Mouse (Mus musculus): ENCODE measurements around the gene Cdk20. TPM values are rescaled to one million over a fixed set of nuclear protein-coding genes. Genes with fewer than 3 reads are reported as not detected.

The Cdk20 gene
- total and polyA plus RNA-seq, 3 experiments, result 0.21 to 2.2 (median 1.5) TPM

DNA sequence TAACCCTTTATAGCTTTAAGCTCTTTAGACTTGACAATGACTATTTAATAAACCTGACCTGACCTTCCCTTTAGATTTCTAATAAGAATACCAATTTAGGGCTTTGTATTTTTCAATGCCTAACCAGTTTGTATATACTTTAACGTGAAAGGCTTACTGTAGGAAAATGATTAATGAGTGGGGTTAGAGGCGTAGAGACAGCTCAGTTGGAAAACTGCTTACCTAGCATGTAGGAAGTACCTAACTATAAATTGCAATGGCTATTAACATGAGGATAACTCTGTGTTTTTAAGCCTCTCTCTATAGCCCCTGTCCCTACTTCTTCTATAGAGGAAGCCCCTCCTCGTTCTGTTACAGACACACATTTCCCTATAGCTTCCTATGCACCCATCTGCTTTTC, 47.8 kb downstream of the Cdk20 start:
- no peaks in the 10 kb centered on the region for H3K27me3 ChIP-seq (replicated peaks)
- in situ Hi-C loops (cut with MboI; ENCODE audit: low pct_ligation_motif_present, low pct_unique_long_range_greater_than_20kb, low sequenced_read_pairs), result no loop called here
- H3K9ac ChIP-seq (ENCODE audit: insufficient read depth, low read depth), result no peak overlapping the region
- TF ChIP-seq ZC3H11A (IDR thresholded peaks at IDR 0.05; ENCODE audit: low read depth, low read length) (no peak), IRF4 (IDR thresholded peaks at IDR 0.05; ENCODE audit: low read depth, low read length) (no peak), BHLHE40 (IDR thresholded peaks at IDR 0.05; ENCODE audit: low read depth, low read length) (no peak), USF2 (conservative IDR thresholded peaks at IDR 0.05; ENCODE audit: low read depth, low read length) (no peak), MAFK (IDR thresholded peaks at IDR 0.05; ENCODE audit: insufficient replicate concordance, low read length) (no peak), NRF1 (IDR thresholded peaks at IDR 0.05; ENCODE audit: low read depth, low read length) (no peak), TCF12 (IDR thresholded peaks at IDR 0.05; ENCODE audit: low read depth, low read length) (no peak), ZNF384 (IDR thresholded peaks at IDR 0.05; ENCODE audit: low read depth, low read length) (no peak), E2F4 (IDR thresholded peaks at IDR 0.05; ENCODE audit: insufficient replicate concordance, low read depth, low read length) (no peak), MXI1 (IDR thresholded peaks at IDR 0.05; ENCODE audit: low read depth, low read length) (no peak), MEF2A (IDR thresholded peaks at IDR 0.05; ENCODE audit: borderline replicate concordance, low read depth, low read length) (no peak), JUND (conservative IDR thresholded peaks at IDR 0.05; ENCODE audit: low read depth, low read length) (no peak), KAT2A (IDR thresholded peaks at IDR 0.05; ENCODE audit: insufficient replicate concordance, low read length) (no peak), MAX (IDR thresholded peaks at IDR 0.05; ENCODE audit: low read length) (no peak), UBTF (IDR thresholded peaks at IDR 0.05; ENCODE audit: low read depth, low read length) (no peak), NELFE (IDR thresholded peaks at IDR 0.05; ENCODE audit: low read depth, low read length) (no peak), POLR2A (IDR thresholded peaks at IDR 0.05; ENCODE audit: low read depth, low read length) (no peak)
- no peak overlapping the region for H3K27ac ChIP-seq (ENCODE audit: insufficient read depth, low read depth)
- H3K36me3 ChIP-seq (replicated peaks in 1 of 2; ENCODE audit: control insufficient read depth in 1 of 2, insufficient read depth in 1 of 2, low read length in 1 of 2), result no peaks in the 10 kb centered on the region
- H3K9me3 ChIP-seq (replicated peaks; ENCODE audit: low read length), result no peaks in the 10 kb centered on the region
- H3K4me1 ChIP-seq (ENCODE audit: control insufficient read depth in 1 of 2, insufficient read depth in 2 of 2), result no peaks in the 10 kb centered on the region; a peak in 1 of 4 replicates
- H3K79me2 ChIP-seq (replicated peaks; ENCODE audit: control insufficient read depth, extremely low read depth, insufficient read depth, poor library complexity, severe bottlenecking), result no peaks in the 10 kb centered on the region
- no peak for DNase-seq (ENCODE audit: extremely low read depth)
- dilution Hi-C loops (cut with MboI; ENCODE audit: extremely low pct_ligation_motif_present, extremely low pct_unique_long_range_greater_than_20kb, low sequenced_read_pairs), result no loop called here
- no peak overlapping the region for H3K4me2 ChIP-seq (ENCODE audit: insufficient read depth, low read depth, poor library complexity, severe bottlenecking)
- H3K4me3 ChIP-seq (replicated peaks in 1 of 3; ENCODE audit: low read depth in 2 of 3, low read length in 2 of 3, poor library complexity in 1 of 3), result no peak overlapping the region

DNA sequence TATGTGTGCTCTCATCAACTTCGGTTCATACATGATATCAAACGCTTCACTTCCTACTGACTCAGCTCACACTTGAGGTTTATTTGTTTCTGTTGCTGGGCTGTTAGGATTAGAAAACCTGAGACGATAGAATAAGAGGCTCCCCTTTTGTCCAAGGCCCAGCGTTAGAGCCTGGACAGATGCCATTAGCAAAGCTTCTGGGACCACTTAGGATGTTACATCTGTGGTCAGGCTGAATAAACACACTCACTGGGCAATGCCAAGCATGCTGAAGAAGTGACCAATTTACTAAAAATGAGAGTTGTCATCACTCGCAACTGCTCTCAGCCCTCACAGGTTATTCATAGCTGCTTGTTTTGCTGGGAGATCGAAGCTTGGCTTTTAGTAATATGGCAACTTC, 57.8 kb downstream of the Cdk20 start:
- in situ Hi-C loops (cut with MboI; ENCODE audit: low pct_ligation_motif_present, low pct_unique_long_range_greater_than_20kb, low sequenced_read_pairs) (no loop called here), dilution Hi-C loops (cut with MboI; ENCODE audit: extremely low pct_ligation_motif_present, extremely low pct_unique_long_range_greater_than_20kb, low sequenced_read_pairs) (no loop called here)
- no peaks in the 10 kb centered on the region for H3K36me3 ChIP-seq (replicated peaks in 1 of 2; ENCODE audit: control insufficient read depth in 1 of 2, insufficient read depth in 1 of 2, low read length in 1 of 2)
- H3K9me3 ChIP-seq (replicated peaks; ENCODE audit: low read length), result no peaks in the 10 kb centered on the region
- H3K4me2 ChIP-seq (ENCODE audit: insufficient read depth, low read depth, poor library complexity, severe bottlenecking), result no peak overlapping the region
- no peak for DNase-seq (ENCODE audit: extremely low read depth)
- H3K4me3 ChIP-seq (replicated peaks in 1 of 3; ENCODE audit: low read depth in 2 of 3, low read length in 2 of 3, poor library complexity in 1 of 3), result no peak overlapping the region
- TF ChIP-seq CHD1 (IDR thresholded peaks at IDR 0.05; ENCODE audit: low read depth, low read length), result no peak
- no peaks in the 10 kb centered on the region for H3K4me1 ChIP-seq (ENCODE audit: control insufficient read depth in 1 of 2, insufficient read depth in 2 of 2)
- no peaks in the 10 kb centered on the region for H3K79me2 ChIP-seq (replicated peaks; ENCODE audit: control insufficient read depth, extremely low read depth, insufficient read depth, poor library complexity, severe bottlenecking)
- no peak overlapping the region for H3K27ac ChIP-seq (ENCODE audit: insufficient read depth, low read depth)
- H3K9ac ChIP-seq (ENCODE audit: insufficient read depth, low read depth), result no peak overlapping the region
- H3K27me3 ChIP-seq (replicated peaks), result no peaks in the 10 kb centered on the region

Other genes with a start within 250 kb of the Cdk20 start
- 2.9 and 5.5 TPM in 2 replicates for gene Cdc14b, start 157.0 kb upstream of the Cdk20 start, total RNA-seq (2012; rRNA removed)
- gene Cdc14b, start 157.0 kb upstream of the Cdk20 start, total RNA-seq (2014; rRNA removed), result 2.7 and 3.8 TPM in 2 replicates
- gene Cdc14b, start 157.0 kb upstream of the Cdk20 start, polyA plus RNA-seq (2012; ENCODE audit: insufficient read length, low read depth), result 4.6 and 4.8 TPM in 2 replicates
- 9.1 and 12.2 TPM in 2 replicates for gene Aaed1, start 119.6 kb upstream of the Cdk20 start, total RNA-seq (2012; rRNA removed)
- gene Aaed1, start 119.6 kb upstream of the Cdk20 start, total RNA-seq (2014; rRNA removed), result 19.3 and 22.1 TPM in 2 replicates
- 8.2 and 8.3 TPM in 2 replicates for gene Aaed1, start 119.6 kb upstream of the Cdk20 start, polyA plus RNA-seq (2012; ENCODE audit: insufficient read length, low read depth)
- gene Ctsl, start 61.4 kb upstream of the Cdk20 start, total RNA-seq (2012; rRNA removed), result 0.89 and 1.8 TPM in 2 replicates
- gene Ctsl, start 61.4 kb upstream of the Cdk20 start, total RNA-seq (2014; rRNA removed), result 4.6 and 5.7 TPM in 2 replicates
- gene Ctsl, start 61.4 kb upstream of the Cdk20 start, polyA plus RNA-seq (2012; ENCODE audit: insufficient read length, low read depth), result 6.5 and 8.1 TPM in 2 replicates
- gene Fam240b, start 65.5 kb downstream of the Cdk20 start, total RNA-seq (2012; rRNA removed), result not detected in 2 replicates
- not detected in 2 replicates for gene Fam240b, start 65.5 kb downstream of the Cdk20 start, total RNA-seq (2014; rRNA removed)
- gene Fam240b, start 65.5 kb downstream of the Cdk20 start, polyA plus RNA-seq (2012; ENCODE audit: insufficient read length, low read depth), result not detected in 2 replicates